Comparison of ENCODE assay signal across 11 mouse cellular contexts in genomic region chr8:122630696-122631095, GRCm38 (mm10). TPM values are rescaled to one million over a fixed set of nuclear protein-coding genes. Genes with fewer than 3 reads are reported as not detected.
A peak's percentile ranks its signal among the peaks of the same experiment; 100 is the strongest.
DNase-seq lines count a peak whose midpoint lies in the region; ATAC-seq and TF ChIP-seq lines count a peak whose summit lies in the region.
"Had no signal": no experiment of that assay in that cellular context is flagged by ENCODE, and none has a peak within 500 bp of the region (broad histone marks: within the 10 kb centered on the region; RNA-seq: fewer than 3 reads in every experiment).

No protein-coding gene starts in this region.

- peak overlapping the region; percentile 36 for H3K4me2 ChIP-seq in lung, embryonic 14.5 days
- peak overlapping the region; percentile 26 for H3K4me2 ChIP-seq in embryonic facial prominence, embryonic 12.5 days (replicated peaks)
- H3K4me2 ChIP-seq in forebrain, embryonic 16.5 days (ENCODE audit: low read length): 0 out of 2 replicates have a peak overlapping the region, but pooled peaks have one; percentile 3
- H3K4me2 ChIP-seq: liver, embryonic 13.5 days had no signal

- WGBS in lung, embryonic 14.5 days: 44% methylated on average over 22 of the region's 22 CpGs
- 63% methylated on average over 22 of the region's 22 CpGs for WGBS in lung, adult 2 months
- 46% methylated on average over 22 of the region's 22 CpGs for WGBS in embryonic facial prominence, embryonic 12.5 days
- 70% methylated on average over 22 of the region's 22 CpGs for WGBS in forebrain, embryonic 16.5 days
- WGBS in limb, embryonic 10.5 days: 65% methylated on average over 22 of the region's 22 CpGs

- no peak for DNase-seq in lung, embryonic 14.5 days
- no peak for DNase-seq in lung, adult 2 months
- DNase-seq in limb, embryonic 10.5 days (ENCODE audit: low spot score): no peak
- DNase-seq in left cerebral cortex, adult 11 months (ENCODE audit: low spot score): no peak
- no peak for DNase-seq in layer of hippocampus, adult 8-10 months (ENCODE audit: low spot score in 2 of 2)
- DNase-seq: liver, embryonic 13.5 days had no signal

- H3K36me3 ChIP-seq in lung, embryonic 14.5 days (ENCODE audit: insufficient read depth): no peaks in the 10 kb centered on the region
- no peaks in the 10 kb centered on the region for H3K36me3 ChIP-seq in embryonic facial prominence, embryonic 12.5 days
- peaks cover 17% of the 10 kb centered on the region for H3K36me3 ChIP-seq in forebrain, embryonic 16.5 days (ENCODE audit: control insufficient read depth, insufficient read depth)
- H3K36me3 ChIP-seq in limb, embryonic 10.5 days: peaks cover 32% of the 10 kb centered on the region

- H3K4me1 ChIP-seq in lung, embryonic 14.5 days (ENCODE audit: insufficient read depth): no peaks in the 10 kb centered on the region
- H3K4me1 ChIP-seq in lung, adult 2 months (ENCODE audit: control insufficient read depth, insufficient read depth, low read length): no peaks in the 10 kb centered on the region; the same call in 1 of the 2 replicates
- H3K4me1 ChIP-seq in embryonic facial prominence, embryonic 12.5 days: peaks cover 8% of the 10 kb centered on the region; the same call in 1 of the 2 replicates
- no peaks in the 10 kb centered on the region for H3K4me1 ChIP-seq in forebrain, embryonic 16.5 days (replicated peaks; ENCODE audit: control insufficient read depth, insufficient read depth, low read length)
- peaks cover 16% of the 10 kb centered on the region for H3K4me1 ChIP-seq in limb, embryonic 10.5 days

- no peak overlapping the region for H3K27ac ChIP-seq in lung, embryonic 14.5 days (ENCODE audit: low read depth)
- H3K27ac ChIP-seq in embryonic facial prominence, embryonic 12.5 days: no peak overlapping the region
- H3K27ac ChIP-seq in forebrain, embryonic 16.5 days (ENCODE audit: low read length): no peak overlapping the region
- peak overlapping the region; percentile 59 for H3K27ac ChIP-seq in limb, embryonic 10.5 days
- H3K27ac ChIP-seq: liver, embryonic 13.5 days had no signal

- 0 out of 2 replicates have a peak overlapping the region, but pooled peaks have one; percentile 29 for H3K9ac ChIP-seq in lung, embryonic 14.5 days
- H3K9ac ChIP-seq in embryonic facial prominence, embryonic 12.5 days: peak overlapping the region; percentile 27; the same call in 1 of the 2 replicates
- no peak overlapping the region for H3K9ac ChIP-seq in forebrain, embryonic 16.5 days (replicated peaks; ENCODE audit: low read depth, low read length)
- H3K9ac ChIP-seq: liver, embryonic 13.5 days had no signal

- no peak for TF ChIP-seq POLR2A in lung, adult 2 months (IDR thresholded peaks at IDR 0.05; ENCODE audit: borderline replicate concordance, extremely low read depth, low read depth, low read length)

- no peak overlapping the region for H3K4me3 ChIP-seq in lung, embryonic 14.5 days (ENCODE audit: low read depth, low read length)
- no peak overlapping the region for H3K4me3 ChIP-seq in lung, adult 2 months (replicated peaks; ENCODE audit: extremely low read depth, low read depth, low read length)
- H3K4me3 ChIP-seq in embryonic facial prominence, embryonic 12.5 days: peak overlapping the region; percentile 6
- H3K4me3 ChIP-seq in forebrain, embryonic 16.5 days (replicated peaks; ENCODE audit: low read length): no peak overlapping the region
- H3K4me3 ChIP-seq in limb, embryonic 10.5 days: peak overlapping the region; percentile 18; the same call in 1 of the 2 replicates
- H3K4me3 ChIP-seq: liver, embryonic 13.5 days had no signal

- no peaks in the 10 kb centered on the region for H3K9me3 ChIP-seq in lung, embryonic 14.5 days (ENCODE audit: low read depth, low read length)
- no peaks in the 10 kb centered on the region for H3K9me3 ChIP-seq in embryonic facial prominence, embryonic 12.5 days
- H3K9me3 ChIP-seq in forebrain, embryonic 16.5 days (ENCODE audit: control insufficient read depth, low read length): no peaks in the 10 kb centered on the region
- no peaks in the 10 kb centered on the region for H3K9me3 ChIP-seq in limb, embryonic 10.5 days (replicated peaks)
- H3K9me3 ChIP-seq: liver, embryonic 13.5 days had no signal

- peaks cover 7% of the 10 kb centered on the region; the same call in 1 of the 2 replicates for H3K27me3 ChIP-seq in lung, embryonic 14.5 days (ENCODE audit: insufficient read depth, low read length)
- peaks cover 16% of the 10 kb centered on the region; the same call in 1 of the 2 replicates for H3K27me3 ChIP-seq in embryonic facial prominence, embryonic 12.5 days
- H3K27me3 ChIP-seq in forebrain, embryonic 16.5 days (replicated peaks; ENCODE audit: control insufficient read depth, insufficient read depth, low read length): no peaks in the 10 kb centered on the region
- H3K27me3 ChIP-seq in limb, embryonic 10.5 days (ENCODE audit: low read depth, poor library complexity, severe bottlenecking): 0 out of 2 replicates have a peak, but pooled peaks cover 11% of the 10 kb centered on the region

- ATAC-seq in lung, embryonic 14.5 days (ENCODE audit: insufficient read depth): no peak
- ATAC-seq in embryonic facial prominence, embryonic 12.5 days (ENCODE audit: insufficient number of reproducible peaks, insufficient read depth, low FRiP score, low TSS enrichment): no peak
- no peak for ATAC-seq in forebrain, embryonic 16.5 days
- ATAC-seq: Patski had no signal

- no peak for TF ChIP-seq CTCF in lung, embryonic 14.5 days (IDR thresholded peaks at IDR 0.05; ENCODE audit: low read depth)
- TF ChIP-seq CTCF in lung, adult 2 months (IDR thresholded peaks at IDR 0.05; ENCODE audit: insufficient read depth, low read length): no peak

RNA-seq across cellular contexts. Expression of gene Pabpn1l, which starts 8.2 kb away (rescaled TPM):
- polyA plus RNA-seq in lung, embryonic 14.5 days (2014; fragmentation: Nextera tagmentation; extraction: Ambion mirVana): not detected in 2 replicates
- not detected in 2 replicates for polyA plus RNA-seq in lung, adult 2 months (2012; rRNA removed)
- not detected in 2 replicates for polyA plus RNA-seq in embryonic facial prominence, embryonic 12.5 days (2016; fragmentation: Nextera tagmentation; extraction: Ambion mirVana)
- polyA plus RNA-seq in forebrain, embryonic 16.5 days (2015; fragmentation: Nextera tagmentation; extraction: Ambion mirVana): not detected in 2 replicates
- polyA plus RNA-seq in limb, embryonic 10.5 days (2016; fragmentation: Nextera tagmentation; extraction: Ambion mirVana): not detected in 2 replicates
- not detected for total RNA-seq in layer of hippocampus, adult 8-10 months (2022)
- total RNA-seq: granulocyte monocyte progenitor cell, adult 5-6 weeks had no signal
- polyA plus RNA-seq: liver, embryonic 13.5 days; urinary bladder, adult 2 months had no signal

RNA-seq across cellular contexts. Expression of gene Trappc2l, which starts 19.3 kb away (rescaled TPM):
- polyA plus RNA-seq in lung, embryonic 14.5 days (2014; fragmentation: Nextera tagmentation; extraction: Ambion mirVana): 49.7 and 57.2 TPM in 2 replicates
- 122 and 162 TPM in 2 replicates for polyA plus RNA-seq in lung, adult 2 months (2012; rRNA removed)
- polyA plus RNA-seq in embryonic facial prominence, embryonic 12.5 days (2016; fragmentation: Nextera tagmentation; extraction: Ambion mirVana): 46.3 and 56.3 TPM in 2 replicates
- polyA plus RNA-seq in forebrain, embryonic 16.5 days (2015; fragmentation: Nextera tagmentation; extraction: Ambion mirVana): 72.0 and 92.6 TPM in 2 replicates
- 49.4 and 51.5 TPM in 2 replicates for polyA plus RNA-seq in limb, embryonic 10.5 days (2016; fragmentation: Nextera tagmentation; extraction: Ambion mirVana)
- total RNA-seq in layer of hippocampus, adult 8-10 months (2022): 10 to 100 TPM; 72.6 to 90.6 (median 75.3) TPM

RNA-seq across cellular contexts. Expression of gene Galns, which starts 19.4 kb away (rescaled TPM):
- polyA plus RNA-seq in lung, embryonic 14.5 days (2014; fragmentation: Nextera tagmentation; extraction: Ambion mirVana): 11.7 and 12.5 TPM in 2 replicates
- polyA plus RNA-seq in lung, adult 2 months (2012; rRNA removed): 13.8 and 14.9 TPM in 2 replicates
- 7.1 and 7.4 TPM in 2 replicates for polyA plus RNA-seq in embryonic facial prominence, embryonic 12.5 days (2016; fragmentation: Nextera tagmentation; extraction: Ambion mirVana)
- 3.8 and 4.6 TPM in 2 replicates for polyA plus RNA-seq in forebrain, embryonic 16.5 days (2015; fragmentation: Nextera tagmentation; extraction: Ambion mirVana)
- 4.0 and 5.7 TPM in 2 replicates for polyA plus RNA-seq in limb, embryonic 10.5 days (2016; fragmentation: Nextera tagmentation; extraction: Ambion mirVana)
- total RNA-seq in layer of hippocampus, adult 8-10 months (2022): 10 to 100 TPM in 2 of 4 experiments, 1 to 10 TPM in 2; 8.0 to 16.5 (median 11.9) TPM

RNA-seq across cellular contexts. Expression of gene Aprt, which starts 54.0 kb away (rescaled TPM):
- 338 and 366 TPM in 2 replicates for polyA plus RNA-seq in lung, embryonic 14.5 days (2014; fragmentation: Nextera tagmentation; extraction: Ambion mirVana)
- polyA plus RNA-seq in lung, adult 2 months (2012; rRNA removed): 108 and 109 TPM in 2 replicates
- polyA plus RNA-seq in embryonic facial prominence, embryonic 12.5 days (2016; fragmentation: Nextera tagmentation; extraction: Ambion mirVana): 289 and 298 TPM in 2 replicates
- polyA plus RNA-seq in forebrain, embryonic 16.5 days (2015; fragmentation: Nextera tagmentation; extraction: Ambion mirVana): 184 and 204 TPM in 2 replicates
- polyA plus RNA-seq in limb, embryonic 10.5 days (2016; fragmentation: Nextera tagmentation; extraction: Ambion mirVana): 285 and 308 TPM in 2 replicates
- total RNA-seq in layer of hippocampus, adult 8-10 months (2022): 10 to 100 TPM; 56.8 to 69.3 (median 60.2) TPM

Comparison
In these comparisons a context has a peak if more than half of its experiments do, and no peak if none do; other contexts are left out.
1. H3K4me3 ChIP-seq: peak in embryonic facial prominence, embryonic 12.5 days (single experiment) and limb, embryonic 10.5 days (single experiment); none in lung, embryonic 14.5 days (single experiment), lung, adult 2 months (single experiment) and forebrain, embryonic 16.5 days (single experiment).
2. Peak in every context shown above with its lines, with median percentiles within 50 percentile points of each other: H3K4me2 ChIP-seq.